ENCODE assay signal across 13 mouse cellular contexts in the genomic region with DNA sequence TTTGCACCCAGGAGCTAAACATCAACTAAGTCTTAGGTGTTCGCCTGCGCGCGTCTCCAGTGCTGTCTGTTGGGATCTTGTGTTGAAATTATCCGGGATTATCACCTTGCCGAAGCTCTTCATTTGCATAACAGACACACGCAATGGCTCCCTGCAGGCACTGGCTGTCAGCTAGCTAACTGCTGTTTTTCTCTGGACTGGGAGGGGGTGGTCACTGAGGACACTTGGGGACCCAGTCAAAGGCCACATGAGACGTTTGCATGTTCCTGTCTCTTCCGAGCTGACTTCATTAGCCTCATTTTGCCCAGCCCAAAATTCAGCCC.
DNase-seq lines count a peak whose midpoint lies in the region; ATAC-seq and TF ChIP-seq lines count a peak whose summit lies in the region.
"Had no signal": no experiment of that assay in that cellular context is flagged by ENCODE, and none has a peak within 500 bp of the region (broad histone marks: within the 10 kb centered on the region; RNA-seq: fewer than 3 reads in every experiment).

No protein-coding gene starts in this region.

- DNase-seq in heart, postnatal 0 days (ENCODE audit: low spot score) = no peak
- DNase-seq in heart, postnatal 4 days = no peak
- peak; percentile 66 for DNase-seq in brain, embryonic 14.5 days (ENCODE audit: low read depth)
- no peak for DNase-seq in gastrocnemius, postnatal 14 days
- DNase-seq in urinary bladder, postnatal 25 days (ENCODE audit: low spot score) = no peak
- DNase-seq in Muller cell, postnatal 12 days (ENCODE audit: inconsistent ontology term) = no peak
- DNase-seq: cerebellum, postnatal 14 days; lung, adult 2 months had no signal

- no peak for TF ChIP-seq EP300 in heart, postnatal 0 days (IDR thresholded peaks at IDR 0.05; ENCODE audit: low read depth)

- H3K9me3 ChIP-seq in heart, postnatal 0 days (replicated peaks; ENCODE audit: control insufficient read depth, low read length) = no peaks in the 10 kb centered on the region
- no peaks in the 10 kb centered on the region for H3K9me3 ChIP-seq in forebrain, embryonic 16.5 days (ENCODE audit: control insufficient read depth, low read length)
- H3K9me3 ChIP-seq in midbrain, embryonic 13.5 days = no peaks in the 10 kb centered on the region
- H3K9me3 ChIP-seq: limb, embryonic 12.5 days had no signal

- no peaks in the 10 kb centered on the region for H3K27me3 ChIP-seq in heart, postnatal 0 days (ENCODE audit: control insufficient read depth, insufficient read depth, low read length)
- H3K27me3 ChIP-seq in forebrain, embryonic 16.5 days (replicated peaks; ENCODE audit: control insufficient read depth, insufficient read depth, low read length) = no peaks in the 10 kb centered on the region
- no peaks in the 10 kb centered on the region for H3K27me3 ChIP-seq in midbrain, embryonic 13.5 days

- no peaks in the 10 kb centered on the region for H3K36me3 ChIP-seq in heart, postnatal 0 days (replicated peaks; ENCODE audit: control insufficient read depth, insufficient read depth, low read length)
- H3K36me3 ChIP-seq in forebrain, embryonic 16.5 days (ENCODE audit: control insufficient read depth, insufficient read depth) = no peaks in the 10 kb centered on the region
- no peaks in the 10 kb centered on the region for H3K36me3 ChIP-seq in midbrain, embryonic 13.5 days
- H3K36me3 ChIP-seq: limb, embryonic 12.5 days had no signal

- 28% methylated on average over 9 of the region's 9 CpGs for WGBS in heart, postnatal 0 days
- 2% methylated on average over 9 of the region's 9 CpGs for WGBS in forebrain, embryonic 16.5 days
- WGBS in midbrain, embryonic 13.5 days = 2% methylated on average over 9 of the region's 9 CpGs

- no peak for ATAC-seq in heart, postnatal 0 days (ENCODE audit: insufficient read depth, low read depth)
- no peak for ATAC-seq in forebrain, embryonic 16.5 days
- peak; percentile 12; the same call in 1 of the 2 replicates for ATAC-seq in midbrain, embryonic 13.5 days

- intact Hi-C loops in gastrocnemius, postnatal 14 days (cut with DNase I; ENCODE audit: low total_unique reads) = no loop called here

- H3K9ac ChIP-seq in heart, postnatal 0 days (replicated peaks; ENCODE audit: low read depth, low read length) = no peak overlapping the region
- H3K9ac ChIP-seq in forebrain, embryonic 16.5 days (replicated peaks; ENCODE audit: low read depth, low read length) = no peak overlapping the region
- H3K9ac ChIP-seq in midbrain, embryonic 13.5 days (replicated peaks) = no peak overlapping the region
- H3K9ac ChIP-seq: limb, embryonic 12.5 days had no signal

- H3K4me2 ChIP-seq in heart, postnatal 0 days (ENCODE audit: low read depth, low read length) = peak overlapping the region; percentile 14; the same call in 1 of the 2 replicates
- peak overlapping the region; percentile 26 for H3K4me2 ChIP-seq in forebrain, embryonic 16.5 days (ENCODE audit: low read length)
- peak overlapping the region; percentile 32 for H3K4me2 ChIP-seq in midbrain, embryonic 13.5 days (replicated peaks)
- H3K4me2 ChIP-seq: limb, embryonic 12.5 days had no signal

- no peak for TF ChIP-seq POLR2A in brain, embryonic 14.5 days (IDR thresholded peaks at IDR 0.05; ENCODE audit: borderline replicate concordance, extremely low read depth, insufficient read depth, insufficient read length, poor library complexity, severe bottlenecking)

- H3K4me3 ChIP-seq in heart, postnatal 0 days (ENCODE audit: low read depth, low read length) = no peak overlapping the region
- H3K4me3 ChIP-seq in forebrain, embryonic 16.5 days (replicated peaks; ENCODE audit: low read length) = no peak overlapping the region
- H3K4me3 ChIP-seq in midbrain, embryonic 13.5 days (replicated peaks) = no peak overlapping the region
- H3K4me3 ChIP-seq: erythroblast, embryonic 14.5 days; limb, embryonic 12.5 days had no signal

- peaks cover 22% of the 10 kb centered on the region; the same call in 1 of the 2 replicates for H3K4me1 ChIP-seq in heart, postnatal 0 days (ENCODE audit: control insufficient read depth, insufficient read depth)
- H3K4me1 ChIP-seq in forebrain, embryonic 16.5 days (replicated peaks; ENCODE audit: control insufficient read depth, insufficient read depth, low read length) = peaks cover 48% of the 10 kb centered on the region
- H3K4me1 ChIP-seq in midbrain, embryonic 13.5 days (replicated peaks) = peaks cover 46% of the 10 kb centered on the region

- H3K27ac ChIP-seq in heart, postnatal 0 days (ENCODE audit: low read depth) = no peak overlapping the region
- H3K27ac ChIP-seq in forebrain, embryonic 16.5 days (ENCODE audit: low read length) = no peak overlapping the region; the same call in 1 of the 2 replicates
- no peak overlapping the region for H3K27ac ChIP-seq in midbrain, embryonic 13.5 days
- H3K27ac ChIP-seq: limb, embryonic 12.5 days; stomach, postnatal 0 days had no signal

- no peak for TF ChIP-seq CTCF in heart, postnatal 0 days (IDR thresholded peaks at IDR 0.05; ENCODE audit: low read depth)
- no peak for TF ChIP-seq CTCF in brain, embryonic 14.5 days (IDR thresholded peaks at IDR 0.05; ENCODE audit: borderline replicate concordance, extremely low read depth, insufficient read depth, insufficient read length)
